Mouse (Mus musculus) ES-Bruce4 (cell line): ENCODE results near the gene Rad18.

Experiments
- CTCF ChIP-seq: IDR thresholded peaks from one replicate; pipeline ENCODE4 v1.8.1; 2011; ENCODE audit warnings: low read depth, low read length
- EP300 ChIP-seq: IDR thresholded peaks from 2 replicates; pipeline ENCODE4 v1.6.1; 2011; ENCODE audit warnings: low read depth, low read length; ENCODE audit not compliant: insufficient read depth
- POLR2A ChIP-seq: IDR thresholded peaks from one replicate; pipeline ENCODE4 v1.8.1; 2011; ENCODE audit warnings: low read length; ENCODE audit not compliant: insufficient read depth

DNA sequence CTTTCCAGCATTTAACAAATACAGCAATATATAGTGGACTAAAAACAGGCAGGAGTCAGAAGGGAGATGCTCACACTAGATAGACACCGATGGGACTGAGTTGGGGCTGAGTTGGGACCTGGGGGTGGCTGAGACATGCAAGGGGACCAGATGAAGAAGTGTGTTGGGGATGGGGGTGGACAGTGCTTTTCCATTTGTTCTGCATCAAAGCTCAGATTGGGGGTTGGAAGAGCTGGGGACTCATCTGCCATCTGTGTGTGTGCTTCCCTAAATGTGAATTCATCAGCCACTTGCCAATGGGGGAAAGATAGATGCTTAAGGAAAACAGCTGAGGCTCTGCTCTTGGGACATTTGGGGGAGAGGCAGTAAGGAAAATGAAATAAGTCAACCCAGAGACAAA, 23.5 kb upstream of the Rad18 start:
- TF ChIP-seq POLR2A = no peak
- no peak for TF ChIP-seq CTCF
- no peak for TF ChIP-seq EP300
